Mouse (Mus musculus) heart, embryonic 11.5 days (tissue): ENCODE measurements around the gene Gch1. TPM values are rescaled to one million over a fixed set of nuclear protein-coding genes. Genes with fewer than 3 reads are reported as not detected.
"Not testable (repeated sequence)": the region's sequence is repeated elsewhere in the genome, so short reads cannot be mapped to it uniquely, and the experiment has no call there.

Experiments
- ATAC-seq: fragments of 200-750 bp; cut with Nextera tagmentation; replicated peaks from 2 replicates; pipeline ENCODE4 v1.8.0; 2017; ENCODE audit warnings: moderate library complexity; ENCODE audit not compliant: insufficient number of reproducible peaks, low FRiP score, low TSS enrichment
- H3K27ac ChIP-seq: fragments of 300-500 bp; sonication (generic); 2 replicates; pipeline ENCODE4 v1.5.1; 2014; ENCODE audit warnings: mild to moderate bottlenecking, low read depth, low read length
- H3K27me3 ChIP-seq: fragments of 300-500 bp; sonication (generic); 2 replicates; pipeline ENCODE4 v1.6.1; 2014; ENCODE audit warnings: mild to moderate bottlenecking, low read length, mixed read lengths; ENCODE audit not compliant: control insufficient read depth, insufficient read depth
- H3K36me3 ChIP-seq: fragments of 300-500 bp; sonication (generic); 2 replicates; pipeline ENCODE4 v1.6.1; 2014; ENCODE audit warnings: mild to moderate bottlenecking, low read length, moderate library complexity, mixed read lengths; ENCODE audit not compliant: control insufficient read depth, insufficient read depth
- H3K4me1 ChIP-seq: fragments of 300-500 bp; sonication (generic); 2 replicates; pipeline ENCODE4 v1.6.1; 2014; ENCODE audit warnings: low read length; ENCODE audit not compliant: control insufficient read depth, insufficient read depth
- H3K4me2 ChIP-seq: fragments of 300-500 bp; sonication (generic); 2 replicates; pipeline ENCODE4 v1.6.1; 2014; ENCODE audit warnings: mild to moderate bottlenecking, moderate library complexity
- H3K4me3 ChIP-seq: fragments of 300-500 bp; sonication (generic); 2 replicates; pipeline ENCODE4 v1.5.1; 2014; ENCODE audit warnings: low read depth, low read length
- H3K9ac ChIP-seq: fragments of 300-500 bp; sonication (generic); 2 replicates; pipeline ENCODE4 v1.6.1; 2014; ENCODE audit warnings: mild to moderate bottlenecking, low read depth, low read length, moderate library complexity
- H3K9me3 ChIP-seq: fragments of 300-500 bp; sonication (generic); replicated peaks from 2 replicates; pipeline ENCODE4 v1.6.1; 2016; ENCODE audit warnings: low read length; ENCODE audit not compliant: control insufficient read depth
- WGBS: fragments of 180-500 bp; shearing (Covaris S2); extraction: QIAGEN DNeasy Blood & Tissue Kit; methylation state at CpG from one replicate; pipeline ENCODE4 v1.1.7; 2014; ENCODE audit not compliant: insufficient replicate concordance; 5-methylcytosine and 5-hydroxymethylcytosine counted together
- polyA plus RNA-seq: library from polyadenylated mRNA; unstranded; fragments of >200 nt; fragmentation: Nextera tagmentation; extraction: Ambion mirVana; gene quantifications from 2 replicates; pipeline ENCODE4 v1.2.1, GENCODE M21; 2014

The Gch1 gene
- polyA plus RNA-seq, 1 experiment from 2014 or later: 7.5 TPM

- 75% methylated on average over 7 of the region's 7 CpGs for WGBS
- H3K4me3 ChIP-seq: no peak overlapping the region
- 0 out of 2 replicates have a peak, but pooled peaks cover 2% of the 10 kb centered on the region for H3K27me3 ChIP-seq
- H3K9ac ChIP-seq: no peak overlapping the region
- H3K4me2 ChIP-seq: no peak overlapping the region
- H3K4me1 ChIP-seq: 0 out of 2 replicates have a peak, but pooled peaks cover 4% of the 10 kb centered on the region
- no peak overlapping the region for H3K27ac ChIP-seq
- no peak for ATAC-seq
- no peaks in the 10 kb centered on the region for H3K36me3 ChIP-seq
- no peaks in the 10 kb centered on the region for H3K9me3 ChIP-seq
These were observed 71.7 kb downstream of the Gch1 start for GRCm38 (mm10) chr14:47117522-47117921.

GRCm38 (mm10) chr14:47116062-47116762, 73.0 kb downstream of the Gch1 start:
- Histone ChIP-seq H3K9me3 (no peaks in the 10 kb centered on the region), H3K27ac (no peak overlapping the region), H3K36me3 (no peaks in the 10 kb centered on the region), H3K4me3 (no peak overlapping the region), H3K4me1 (peaks cover 7% of the 10 kb centered on the region; the same call in 1 of the 2 replicates), H3K9ac (no peak overlapping the region), H3K4me2 (no peak overlapping the region), H3K27me3 (0 out of 2 replicates have a peak, but pooled peaks cover 2% of the 10 kb centered on the region)
- ATAC-seq: no peak
- 62% methylated on average over 9 of the region's 10 CpGs for WGBS

- Histone ChIP-seq H3K27ac (no peak overlapping the region), H3K9ac (no peak overlapping the region), H3K27me3 (0 out of 2 replicates have a peak, but pooled peaks cover 2% of the 10 kb centered on the region), H3K9me3 (no peaks in the 10 kb centered on the region), H3K36me3 (no peaks in the 10 kb centered on the region), H3K4me2 (no peak overlapping the region), H3K4me3 (no peak overlapping the region), H3K4me1 (peaks cover 7% of the 10 kb centered on the region; the same call in 1 of the 2 replicates)
- ATAC-seq: no peak
- WGBS: 66% methylated on average over 9 of the region's 9 CpGs
These were observed 74.1 kb downstream of the Gch1 start for GRCm38 (mm10) chr14:47115154-47115553.

- WGBS: 35% methylated on average over 9 of the region's 9 CpGs
- H3K9ac ChIP-seq: no peak overlapping the region
- no peak overlapping the region for H3K27ac ChIP-seq
These were observed 77.9 kb downstream of the Gch1 start for GRCm38 (mm10) chr14:47111341-47111740.

GRCm38 (mm10) chr14:47110391-47110790, 78.8 kb downstream of the Gch1 start:
- not testable (repeated sequence) for H3K27ac ChIP-seq, H3K9me3 ChIP-seq, ATAC-seq, H3K27me3 ChIP-seq, H3K4me2 ChIP-seq, H3K4me3 ChIP-seq, H3K4me1 ChIP-seq, H3K36me3 ChIP-seq, H3K9ac ChIP-seq
- WGBS: 77% methylated on average over 6 of the region's 7 CpGs

More at GRCm38 (mm10) chr14:47111341-47111740, 77.9 kb downstream of the Gch1 start:
- Histone ChIP-seq H3K36me3 (no peaks in the 10 kb centered on the region; the same call in 1 of the 2 replicates), H3K9me3 (no peaks in the 10 kb centered on the region), H3K4me1 (peaks cover 6% of the 10 kb centered on the region; the same call in 1 of the 2 replicates), H3K4me3 (no peak overlapping the region), H3K27me3 (no peaks in the 10 kb centered on the region), H3K4me2 (no peak overlapping the region)
- ATAC-seq: no peak

- 77% methylated on average over 3 of the region's 3 CpGs for WGBS
These were observed 81.8 kb downstream of the Gch1 start for GRCm38 (mm10) chr14:47107461-47107860.

GRCm38 (mm10) chr14:47105755-47106154, 83.5 kb downstream of the Gch1 start:
- H3K4me3 ChIP-seq: no peak overlapping the region
- peaks cover 2% of the 10 kb centered on the region; the same call in 1 of the 2 replicates for H3K36me3 ChIP-seq
- no peak for ATAC-seq
- no peaks in the 10 kb centered on the region for H3K27me3 ChIP-seq
- WGBS: 95% methylated on average over 3 of the region's 3 CpGs
- peaks cover 6% of the 10 kb centered on the region for H3K4me1 ChIP-seq
- H3K9ac ChIP-seq: no peak overlapping the region
- H3K27ac ChIP-seq: no peak overlapping the region
- no peaks in the 10 kb centered on the region for H3K9me3 ChIP-seq
- no peak overlapping the region for H3K4me2 ChIP-seq

More at GRCm38 (mm10) chr14:47107461-47107860, 81.8 kb downstream of the Gch1 start:
- peaks cover 2% of the 10 kb centered on the region; the same call in 1 of the 2 replicates for H3K36me3 ChIP-seq
- H3K4me3 ChIP-seq: no peak overlapping the region
- peaks cover 4% of the 10 kb centered on the region; the same call in 1 of the 2 replicates for H3K4me1 ChIP-seq
- H3K9me3 ChIP-seq: no peaks in the 10 kb centered on the region
- no peak overlapping the region for H3K27ac ChIP-seq
- H3K27me3 ChIP-seq: no peaks in the 10 kb centered on the region
- ATAC-seq: no peak
- H3K4me2 ChIP-seq: no peak overlapping the region
- H3K9ac ChIP-seq: no peak overlapping the region

- Histone ChIP-seq H3K9ac (no peak overlapping the region), H3K36me3 (peaks cover 2% of the 10 kb centered on the region; the same call in 1 of the 2 replicates), H3K4me3 (no peak overlapping the region), H3K4me1 (peaks cover 6% of the 10 kb centered on the region), H3K4me2 (no peak overlapping the region), H3K27ac (no peak overlapping the region), H3K9me3 (no peaks in the 10 kb centered on the region), H3K27me3 (no peaks in the 10 kb centered on the region)
- 85% methylated on average over 3 of the region's 3 CpGs for WGBS
- ATAC-seq: no peak
These were observed 84.0 kb downstream of the Gch1 start for GRCm38 (mm10) chr14:47105174-47105557.
